Mouse (Mus musculus): ENCODE data around the gene Theg.

The Theg gene

DNA sequence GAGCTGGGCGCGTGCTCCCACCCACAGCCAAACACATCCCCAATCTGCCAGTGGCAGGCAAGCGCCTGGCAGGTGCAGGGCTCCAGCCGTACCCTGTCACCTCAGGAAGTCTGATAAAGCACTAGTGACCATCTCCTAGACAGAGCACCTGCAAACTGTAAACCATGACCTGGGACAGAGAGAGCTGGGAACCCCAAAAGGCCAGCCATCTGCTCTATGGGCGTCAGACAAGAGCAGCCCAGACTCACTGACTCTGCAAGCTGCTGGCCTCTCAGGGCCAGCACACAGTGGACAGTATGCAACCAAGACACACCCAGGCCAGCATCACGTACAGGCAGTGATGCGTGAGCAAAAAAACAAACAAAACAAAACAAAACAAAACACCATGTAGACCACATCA, 8.2 kb downstream of the Theg start:
- H3K36me3 ChIP-seq (ENCODE audit: insufficient read depth, low read length) = no peaks in the 10 kb centered on the region
- TF ChIP-seq NANOG (IDR thresholded peaks at IDR 0.05; ENCODE audit: borderline replicate concordance, low read length) (no peak), POU5F1 (IDR thresholded peaks at IDR 0.05; ENCODE audit: borderline replicate concordance, low read length) (no peak), CTCF (conservative IDR thresholded peaks at IDR 0.05; ENCODE audit: low read length) (no peak)
- no peak overlapping the region for H3K4me3 ChIP-seq (replicated peaks; ENCODE audit: low read length)
- H3K27me3 ChIP-seq (ENCODE audit: insufficient read depth, low read length) = peaks cover 18% of the 10 kb centered on the region
- peaks cover 50% of the 10 kb centered on the region for H3K4me1 ChIP-seq (replicated peaks; ENCODE audit: low read depth, low read length)
- no peaks in the 10 kb centered on the region for H3K9me3 ChIP-seq (ENCODE audit: low read length)

DNA sequence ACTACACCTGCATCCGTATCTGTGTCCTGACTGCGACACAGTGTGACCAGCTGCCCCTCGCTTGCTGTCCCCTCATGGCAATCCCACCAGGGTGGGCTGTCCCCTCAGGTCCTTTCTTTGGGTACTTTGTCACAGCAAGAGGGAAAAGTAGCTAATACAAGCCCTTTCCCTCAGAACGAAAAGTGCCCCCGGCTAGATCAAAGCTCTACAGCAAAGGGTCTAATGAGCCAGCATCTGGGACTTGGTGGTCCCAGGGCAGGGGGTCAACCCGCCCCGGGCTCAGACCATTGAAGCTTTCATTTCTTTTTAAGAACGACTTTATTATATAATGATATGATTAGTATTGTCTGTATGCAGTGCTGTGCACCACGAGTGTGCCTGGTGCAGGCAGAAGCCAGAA, 8.9 kb downstream of the Theg start:
- no peaks in the 10 kb centered on the region for H3K36me3 ChIP-seq (ENCODE audit: insufficient read depth, low read length)

DNA sequence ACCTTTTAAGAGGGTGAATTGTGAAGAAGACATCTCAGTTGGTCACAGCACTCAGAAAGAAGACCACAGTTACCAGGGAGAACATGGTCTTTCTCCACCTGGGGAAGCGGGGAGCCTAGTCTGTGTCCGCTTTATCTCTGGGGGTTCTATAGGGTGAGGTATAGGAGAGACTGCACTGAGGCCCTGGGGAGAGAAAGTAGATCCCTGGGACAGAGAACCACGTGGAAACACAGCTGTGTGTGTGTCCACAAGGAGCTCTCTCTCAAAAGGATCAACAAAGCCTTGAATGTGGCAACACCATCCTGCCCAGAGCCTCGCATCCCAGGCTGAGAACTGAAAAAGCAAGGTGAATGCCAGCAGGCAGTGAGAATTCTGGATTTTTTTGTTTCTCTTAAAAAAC, 9.8 kb downstream of the Theg start:
- Histone ChIP-seq H3K27me3 (ENCODE audit: insufficient read depth, low read length) (peaks cover 18% of the 10 kb centered on the region), H3K36me3 (ENCODE audit: insufficient read depth, low read length) (no peaks in the 10 kb centered on the region), H3K4me3 (replicated peaks; ENCODE audit: low read length) (no peak overlapping the region), H3K4me1 (replicated peaks; ENCODE audit: low read depth, low read length) (peaks cover 45% of the 10 kb centered on the region), H3K9me3 (ENCODE audit: low read length) (no peaks in the 10 kb centered on the region)
- TF ChIP-seq POU5F1 (IDR thresholded peaks at IDR 0.05; ENCODE audit: borderline replicate concordance, low read length) (no peak), CTCF (conservative IDR thresholded peaks at IDR 0.05; ENCODE audit: low read length) (no peak), NANOG (IDR thresholded peaks at IDR 0.05; ENCODE audit: borderline replicate concordance, low read length) (no peak)

More for the DNA sequence above, 8.9 kb downstream of the Theg start:
- H3K27me3 ChIP-seq (ENCODE audit: insufficient read depth, low read length) = peaks cover 18% of the 10 kb centered on the region
- no peak for TF ChIP-seq NANOG (IDR thresholded peaks at IDR 0.05; ENCODE audit: borderline replicate concordance, low read length)
- no peak for TF ChIP-seq POU5F1 (IDR thresholded peaks at IDR 0.05; ENCODE audit: borderline replicate concordance, low read length)
- TF ChIP-seq CTCF (conservative IDR thresholded peaks at IDR 0.05; ENCODE audit: low read length) = no peak
- H3K4me3 ChIP-seq (replicated peaks; ENCODE audit: low read length) = no peak overlapping the region
- H3K4me1 ChIP-seq (replicated peaks; ENCODE audit: low read depth, low read length) = peaks cover 47% of the 10 kb centered on the region
- no peaks in the 10 kb centered on the region for H3K9me3 ChIP-seq (ENCODE audit: low read length)

DNA sequence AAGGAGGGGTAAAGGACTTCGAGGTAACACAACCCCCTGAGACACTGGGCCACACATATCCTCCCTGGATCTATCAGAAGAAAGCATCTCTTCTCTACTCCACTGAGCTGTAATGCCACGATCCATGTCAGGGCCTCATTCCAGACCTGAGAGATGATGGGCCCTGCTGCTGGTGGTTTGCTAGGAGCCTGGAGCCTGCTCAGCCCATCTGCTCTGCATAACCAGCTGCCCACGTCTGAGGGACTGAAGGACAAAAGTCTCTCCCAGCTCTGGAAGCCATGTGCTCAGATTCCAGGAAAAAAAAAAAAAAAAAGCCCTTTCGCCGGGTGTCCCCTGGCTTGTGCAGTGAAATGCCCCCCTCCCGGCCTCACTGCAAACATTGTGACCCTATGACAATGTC, 11.4 kb downstream of the Theg start:
- Histone ChIP-seq H3K27me3 (ENCODE audit: insufficient read depth, low read length) (peaks cover 18% of the 10 kb centered on the region), H3K4me1 (replicated peaks; ENCODE audit: low read depth, low read length) (peaks cover 38% of the 10 kb centered on the region), H3K9me3 (ENCODE audit: low read length) (no peaks in the 10 kb centered on the region), H3K4me3 (replicated peaks; ENCODE audit: low read length) (no peak overlapping the region), H3K36me3 (ENCODE audit: insufficient read depth, low read length) (no peaks in the 10 kb centered on the region)
- TF ChIP-seq POU5F1 (IDR thresholded peaks at IDR 0.05; ENCODE audit: borderline replicate concordance, low read length) (no peak), NANOG (IDR thresholded peaks at IDR 0.05; ENCODE audit: borderline replicate concordance, low read length) (no peak), CTCF (conservative IDR thresholded peaks at IDR 0.05; ENCODE audit: low read length) (no peak)

DNA sequence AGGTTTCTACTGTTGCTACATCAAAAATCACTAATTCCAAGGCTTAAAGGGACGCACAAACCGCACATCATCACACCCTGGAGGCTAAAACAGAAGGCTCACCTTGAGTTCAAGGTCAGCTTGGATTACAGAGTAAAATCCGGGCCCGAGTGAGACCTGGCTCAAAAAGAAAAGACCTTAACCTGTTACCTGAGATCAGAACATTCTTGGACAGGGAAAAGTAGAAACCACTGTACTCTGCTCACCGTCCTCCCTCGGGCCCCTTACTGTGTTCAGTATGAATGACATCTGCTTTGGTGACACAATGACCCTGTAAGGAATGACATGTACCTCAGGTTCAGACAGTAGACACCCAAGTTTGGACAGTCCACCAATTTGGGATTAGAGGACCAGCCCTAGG, 12.3 kb downstream of the Theg start:
- peaks cover 18% of the 10 kb centered on the region for H3K27me3 ChIP-seq (ENCODE audit: insufficient read depth, low read length)
- no peaks in the 10 kb centered on the region for H3K9me3 ChIP-seq (ENCODE audit: low read length)
- TF ChIP-seq NANOG (IDR thresholded peaks at IDR 0.05; ENCODE audit: borderline replicate concordance, low read length) (no peak), CTCF (conservative IDR thresholded peaks at IDR 0.05; ENCODE audit: low read length) (no peak), POU5F1 (IDR thresholded peaks at IDR 0.05; ENCODE audit: borderline replicate concordance, low read length) (no peak)
- H3K4me3 ChIP-seq (replicated peaks; ENCODE audit: low read length) = no peak overlapping the region
- H3K36me3 ChIP-seq (ENCODE audit: insufficient read depth, low read length) = no peaks in the 10 kb centered on the region
- H3K4me1 ChIP-seq (replicated peaks; ENCODE audit: low read depth, low read length) = peaks cover 33% of the 10 kb centered on the region

DNA sequence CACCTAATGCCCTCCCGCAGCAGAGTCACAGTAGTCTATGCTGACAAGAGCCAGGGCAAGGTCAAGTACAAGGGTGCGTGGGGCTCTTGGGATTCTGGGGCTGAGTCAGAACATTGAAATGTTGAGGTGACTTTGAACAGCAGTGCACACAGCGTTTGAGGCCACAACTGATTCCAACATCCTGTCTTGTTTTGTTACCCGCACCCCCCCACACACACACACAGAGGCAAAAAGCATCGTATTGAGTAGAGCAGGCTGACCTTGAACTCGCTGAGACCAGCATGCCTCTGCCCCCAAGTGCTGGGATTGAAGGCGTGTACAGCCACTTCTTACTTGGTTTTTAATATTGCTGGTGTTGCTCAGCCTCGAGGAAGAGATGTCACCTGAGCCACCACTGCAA, 12.8 kb downstream of the Theg start:
- Histone ChIP-seq H3K4me3 (replicated peaks; ENCODE audit: low read length) (no peak overlapping the region), H3K9me3 (ENCODE audit: low read length) (no peaks in the 10 kb centered on the region), H3K36me3 (ENCODE audit: insufficient read depth, low read length) (no peaks in the 10 kb centered on the region), H3K4me1 (replicated peaks; ENCODE audit: low read depth, low read length) (peaks cover 29% of the 10 kb centered on the region), H3K27me3 (ENCODE audit: insufficient read depth, low read length) (peaks cover 15% of the 10 kb centered on the region)
- TF ChIP-seq CTCF (conservative IDR thresholded peaks at IDR 0.05; ENCODE audit: low read length) = no peak

DNA sequence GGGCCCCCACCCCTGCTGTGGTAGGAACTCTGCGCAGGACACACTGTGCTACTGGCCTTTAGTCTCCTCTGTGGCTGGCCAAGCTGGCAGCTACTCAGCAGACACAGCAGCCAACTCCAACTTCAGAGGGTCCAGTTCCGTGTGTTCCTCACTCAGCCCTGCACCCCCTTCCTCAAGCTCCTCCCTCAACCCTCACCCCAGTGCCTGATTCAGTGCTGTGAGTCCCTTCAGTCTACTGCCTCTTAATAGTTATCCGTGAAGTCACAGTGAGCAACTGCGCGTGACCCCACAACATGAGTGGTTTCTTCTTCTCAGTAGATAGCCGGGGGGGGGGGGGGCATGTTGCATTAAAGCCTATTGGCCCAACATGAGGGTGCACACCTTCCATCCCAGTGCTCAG, 13.5 kb downstream of the Theg start:
- H3K9me3 ChIP-seq (ENCODE audit: low read length) = no peaks in the 10 kb centered on the region

DNA sequence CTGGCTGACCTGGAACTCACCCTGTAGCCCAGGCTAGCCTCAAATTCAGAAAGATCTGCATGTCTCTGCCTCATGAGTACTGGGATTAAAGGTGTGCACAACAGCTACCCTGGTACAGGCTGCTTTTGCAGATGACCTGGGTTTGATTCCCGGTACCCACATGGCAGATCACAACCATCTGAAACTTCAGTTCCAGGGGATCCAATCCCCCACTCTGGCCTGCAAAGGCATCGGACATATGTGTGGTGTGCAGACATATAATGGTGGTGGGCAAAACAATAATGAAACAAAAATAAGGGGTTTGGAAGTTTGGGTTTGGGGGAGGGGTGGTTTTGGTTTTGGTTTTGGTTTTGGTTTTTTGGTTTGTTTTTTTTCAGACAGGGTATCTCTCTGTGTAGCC, 15.8 kb downstream of the Theg start:
- no peaks in the 10 kb centered on the region for H3K9me3 ChIP-seq (ENCODE audit: low read length)
- H3K4me3 ChIP-seq (replicated peaks; ENCODE audit: low read length) = no peak overlapping the region
- TF ChIP-seq POU5F1 (IDR thresholded peaks at IDR 0.05; ENCODE audit: borderline replicate concordance, low read length) (no peak), NANOG (IDR thresholded peaks at IDR 0.05; ENCODE audit: borderline replicate concordance, low read length) (no peak), CTCF (conservative IDR thresholded peaks at IDR 0.05; ENCODE audit: low read length) (no peak)
- peaks cover 19% of the 10 kb centered on the region for H3K4me1 ChIP-seq (replicated peaks; ENCODE audit: low read depth, low read length)
- H3K27me3 ChIP-seq (ENCODE audit: insufficient read depth, low read length) = 0 out of 2 replicates have a peak, but pooled peaks cover 4% of the 10 kb centered on the region
- H3K36me3 ChIP-seq (ENCODE audit: insufficient read depth, low read length) = no peaks in the 10 kb centered on the region

More for the DNA sequence above, 13.5 kb downstream of the Theg start:
- peaks cover 21% of the 10 kb centered on the region for H3K4me1 ChIP-seq (replicated peaks; ENCODE audit: low read depth, low read length)
- H3K27me3 ChIP-seq (ENCODE audit: insufficient read depth, low read length) = peaks cover 9% of the 10 kb centered on the region
- H3K36me3 ChIP-seq (ENCODE audit: insufficient read depth, low read length) = no peaks in the 10 kb centered on the region
- H3K4me3 ChIP-seq (replicated peaks; ENCODE audit: low read length) = no peak overlapping the region
- TF ChIP-seq NANOG (IDR thresholded peaks at IDR 0.05; ENCODE audit: borderline replicate concordance, low read length) (no peak), POU5F1 (IDR thresholded peaks at IDR 0.05; ENCODE audit: borderline replicate concordance, low read length) (no peak), CTCF (conservative IDR thresholded peaks at IDR 0.05; ENCODE audit: low read length) (no peak)

DNA sequence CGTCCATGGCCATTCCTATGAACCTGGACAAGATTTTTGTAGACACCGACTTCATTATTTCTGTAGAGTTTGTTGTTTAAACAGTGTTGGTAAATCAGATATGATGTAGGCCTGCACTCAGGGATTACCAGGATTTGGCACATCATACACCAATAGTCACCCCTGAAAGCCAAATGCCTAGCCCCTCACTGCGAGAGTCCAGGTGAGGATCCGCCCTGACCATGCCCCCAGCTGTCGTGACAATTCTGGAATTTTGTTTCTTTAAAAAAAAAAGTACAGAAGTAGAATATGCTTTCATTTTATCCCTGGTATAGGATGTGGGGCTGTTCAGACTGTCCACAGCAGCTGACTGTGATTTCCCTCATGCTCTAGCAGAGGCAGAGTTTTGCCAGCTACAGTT, 17.2 kb downstream of the Theg start:
- Histone ChIP-seq H3K36me3 (ENCODE audit: insufficient read depth, low read length) (no peaks in the 10 kb centered on the region), H3K4me1 (replicated peaks; ENCODE audit: low read depth, low read length) (peaks cover 14% of the 10 kb centered on the region), H3K27me3 (ENCODE audit: insufficient read depth, low read length) (0 out of 2 replicates have a peak, but pooled peaks cover 4% of the 10 kb centered on the region), H3K9me3 (ENCODE audit: low read length) (no peaks in the 10 kb centered on the region), H3K4me3 (replicated peaks; ENCODE audit: low read length) (no peak overlapping the region)
- TF ChIP-seq POU5F1 (IDR thresholded peaks at IDR 0.05; ENCODE audit: borderline replicate concordance, low read length) = no peak
- no peak for TF ChIP-seq CTCF (conservative IDR thresholded peaks at IDR 0.05; ENCODE audit: low read length)
- TF ChIP-seq NANOG (IDR thresholded peaks at IDR 0.05; ENCODE audit: borderline replicate concordance, low read length) = no peak
